13 mouse cellular contexts compared by ENCODE assay signal in the genomic region with DNA sequence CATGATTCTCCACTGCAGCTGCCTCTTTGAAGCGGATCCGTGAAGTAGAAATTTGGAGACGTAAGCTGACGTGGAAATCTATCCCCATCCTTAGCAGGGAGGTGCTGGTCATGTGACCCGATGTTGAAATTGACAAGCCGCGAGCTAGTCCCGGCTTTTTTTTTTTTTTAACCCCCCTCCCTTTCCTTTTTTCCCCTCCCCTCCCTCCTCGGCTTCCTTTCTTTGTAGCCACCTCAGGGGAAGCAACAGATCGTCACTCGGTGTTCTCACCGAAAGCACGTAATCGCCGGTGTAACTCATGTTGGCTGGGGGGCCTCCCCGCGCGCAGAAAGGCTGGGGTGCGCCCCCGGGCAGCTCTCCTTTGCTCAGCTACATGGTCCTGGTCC. TPM values are rescaled to one million over a fixed set of nuclear protein-coding genes. Genes with fewer than 3 reads are reported as not detected.
A peak's percentile ranks its signal among the peaks of the same experiment; 100 is the strongest.
DNase-seq lines count a peak whose midpoint lies in the region; ATAC-seq lines count a peak whose summit lies in the region.
"Had no signal": no experiment of that assay in that cellular context is flagged by ENCODE, and none has a peak within 500 bp of the region (broad histone marks: within the 10 kb centered on the region; RNA-seq: fewer than 3 reads in every experiment).

Hoxa11 (minus strand) TSS at position 54 of the 386 bp plus-strand sequence.

- peak within 1 kb of the TSS; percentile 60 for H3K9ac ChIP-seq in neural tube, embryonic 11.5 days (ENCODE audit: low read length)
- H3K9ac ChIP-seq: forebrain, postnatal 0 days had no signal

- H3K36me3 ChIP-seq in heart, embryonic 10.5 days: no peaks in the 10 kb centered on the region
- H3K36me3 ChIP-seq in neural tube, embryonic 11.5 days (ENCODE audit: control insufficient read depth, insufficient read depth, low read length): no peaks in the 10 kb centered on the region

- H3K27ac ChIP-seq in heart, embryonic 10.5 days: no peak within 1 kb of the TSS
- peak within 1 kb of the TSS; percentile 68; the same call in 1 of the 2 replicates for H3K27ac ChIP-seq in neural tube, embryonic 11.5 days (ENCODE audit: low read depth, low read length)

- WGBS in heart, embryonic 10.5 days: under 1% methylated on average over 20 of the region's 20 CpGs
- under 1% methylated on average over 20 of the region's 20 CpGs for WGBS in neural tube, embryonic 11.5 days

- H3K9me3 ChIP-seq in heart, embryonic 10.5 days: no peaks in the 10 kb centered on the region
- H3K9me3 ChIP-seq in neural tube, embryonic 11.5 days (ENCODE audit: control insufficient read depth, low read length): no peaks in the 10 kb centered on the region

- H3K4me1 ChIP-seq in heart, embryonic 10.5 days: peaks cover 15% of the 10 kb centered on the region
- 0 out of 2 replicates have a peak, but pooled peaks cover 4% of the 10 kb centered on the region for H3K4me1 ChIP-seq in neural tube, embryonic 11.5 days (ENCODE audit: control insufficient read depth, insufficient read depth, low read length)

- peaks cover 99% of the 10 kb centered on the region for H3K27me3 ChIP-seq in heart, embryonic 10.5 days (ENCODE audit: insufficient read depth, poor library complexity, severe bottlenecking)
- peaks cover 97% of the 10 kb centered on the region for H3K27me3 ChIP-seq in neural tube, embryonic 11.5 days (ENCODE audit: control insufficient read depth, insufficient read depth, low read length)

- DNase-seq in heart, embryonic 10.5 days (ENCODE audit: low spot score): peak; percentile 72
- DNase-seq in heart, adult 18-20 months: no peak
- DNase-seq in neural tube, embryonic 11.5 days (ENCODE audit: low spot score): peak; percentile 42
- no peak for DNase-seq in neural tube, embryonic 10.5 days (ENCODE audit: extremely low spot score, low spot score)
- DNase-seq in kidney, postnatal 36 days: peak; percentile 49 to 57
- peak; percentile 78 for DNase-seq in urinary bladder, postnatal 14 days (ENCODE audit: low spot score)
- no peak for DNase-seq in gastrocnemius, postnatal 25 days
- DNase-seq: cerebellum, adult 9-11 months; forebrain, postnatal 0 days; lung, postnatal 14 days had no signal

- ATAC-seq in neural tube, embryonic 11.5 days (ENCODE audit: insufficient read depth, low FRiP score, low TSS enrichment): no peak
- no peak for ATAC-seq in erythroid progenitor cell, adult 5-6 weeks (replicated peaks; ENCODE audit: low FRiP score, poor library complexity, severe bottlenecking)
- ATAC-seq: forebrain, postnatal 0 days had no signal

- peak within 1 kb of the TSS; percentile 47 for H3K4me2 ChIP-seq in neural tube, embryonic 11.5 days (ENCODE audit: low read depth)

- peak within 1 kb of the TSS; percentile 46 for H3K4me3 ChIP-seq in heart, embryonic 10.5 days
- H3K4me3 ChIP-seq in neural tube, embryonic 11.5 days (ENCODE audit: low read depth, low read length): peak within 1 kb of the TSS; percentile 40

RNA-seq across cellular contexts. Expression of gene Hoxa11, which starts in this region (rescaled TPM):
- polyA plus RNA-seq in heart, embryonic 10.5 days (2016; fragmentation: Nextera tagmentation; extraction: Ambion mirVana): 0.06 and 1.7 TPM in 2 replicates
- total RNA-seq in heart, adult 18-20 months (2021): not detected
- 6.0 and 6.7 TPM in 2 replicates for polyA plus RNA-seq in neural tube, embryonic 11.5 days (2014; fragmentation: Nextera tagmentation; extraction: Ambion mirVana)
- total RNA-seq in erythroid progenitor cell, adult 5-6 weeks (2015; ENCODE audit: low replicate concordance): not detected in 2 replicates
- not detected in 2 replicates for total RNA-seq in erythroid progenitor cell, adult 5-6 weeks (2017; ENCODE audit: low replicate concordance)
- 1 to 10 TPM; 1.4 to 1.8 TPM for total RNA-seq in gastrocnemius, postnatal 25 days (2021)
- total RNA-seq: adrenal gland, adult 18-20 months; forebrain, postnatal 0 days had no signal
- polyA plus RNA-seq: forebrain, postnatal 0 days; large intestine, adult 2 months had no signal

Comparison
In these comparisons a context has a peak if more than half of its experiments do, and no peak if none do; other contexts are left out.
1. DNase-seq: peak in heart, embryonic 10.5 days (single experiment), neural tube, embryonic 11.5 days (single experiment), kidney, postnatal 36 days (2 of 2) and urinary bladder, postnatal 14 days (single experiment); none in heart, adult 18-20 months (0 of 2), neural tube, embryonic 10.5 days (single experiment) and gastrocnemius, postnatal 25 days (single experiment).